Mouse (Mus musculus): Measurements from ENCODE around the gene Abca3. TPM values are rescaled to one million over a fixed set of nuclear protein-coding genes. Genes with fewer than 3 reads are reported as not detected.

Abca3 gene
- polyA plus RNA-seq, 1 experiment from 2014 or later = 30.4 TPM

DNA sequence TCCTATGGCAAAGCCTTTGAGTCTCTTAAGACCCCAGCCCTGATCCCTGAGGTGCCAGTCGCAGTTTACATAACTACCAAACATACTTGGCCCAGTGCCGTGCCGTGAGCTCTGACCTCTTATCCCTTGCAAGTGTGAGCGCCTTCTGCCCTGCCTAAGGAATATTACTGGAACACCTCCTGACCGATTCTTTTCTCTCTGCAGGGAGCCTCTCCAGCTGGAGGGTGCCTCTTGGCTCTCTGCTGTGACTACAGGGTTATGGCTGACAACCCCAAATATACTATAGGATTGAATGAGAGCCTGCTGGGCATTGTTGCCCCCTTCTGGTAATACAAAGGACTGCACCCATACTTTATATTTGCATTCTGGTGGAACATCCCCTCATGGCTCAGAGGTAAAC, 85.3 kb downstream of the Abca3 start:
- no peak for DNase-seq (ENCODE audit: low spot score)
- Histone ChIP-seq H3K27ac (ENCODE audit: low read depth, low read length) (no peak overlapping the region), H3K4me3 (ENCODE audit: low read depth, low read length) (no peak overlapping the region), H3K9me3 (ENCODE audit: control insufficient read depth, low read length) (no peaks in the 10 kb centered on the region), H3K27me3 (replicated peaks; ENCODE audit: control insufficient read depth, insufficient read depth, low read length) (no peaks in the 10 kb centered on the region), H3K4me1 (replicated peaks; ENCODE audit: control insufficient read depth, insufficient read depth, low read length) (no peaks in the 10 kb centered on the region), H3K9ac (ENCODE audit: low read depth, low read length) (no peak overlapping the region), H3K36me3 (ENCODE audit: control insufficient read depth, insufficient read depth, low read length) (peaks cover 30% of the 10 kb centered on the region), H3K4me2 (no peak overlapping the region)
- ATAC-seq (replicated peaks; ENCODE audit: low FRiP score) = peak; percentile 55
- 82% methylated on average over 5 of the region's 5 CpGs for WGBS

DNA sequence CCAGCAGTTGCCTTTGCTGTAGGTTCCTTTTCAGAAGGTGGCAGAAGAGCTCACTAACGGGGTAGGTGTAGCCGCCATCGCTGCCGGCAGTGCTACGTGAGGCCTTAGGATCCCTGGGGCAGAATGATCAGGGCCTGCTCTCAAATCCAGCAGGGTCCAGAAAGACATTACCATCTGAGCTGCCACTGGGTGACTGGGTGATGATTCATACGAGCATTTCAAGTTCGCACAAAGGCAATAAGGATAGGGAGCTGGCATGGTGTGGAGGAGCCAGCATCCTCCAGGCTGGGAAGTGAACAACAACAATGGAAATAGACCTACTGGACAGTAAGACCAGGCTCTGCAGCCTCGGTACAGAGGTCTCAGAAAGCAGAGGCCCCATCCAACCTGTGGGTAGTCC, 88.6 kb downstream of the Abca3 start:
- WGBS = 89% methylated on average over 8 of the region's 8 CpGs
- Histone ChIP-seq H3K4me3 (ENCODE audit: low read depth, low read length) (no peak overlapping the region), H3K36me3 (ENCODE audit: control insufficient read depth, insufficient read depth, low read length) (peaks cover 50% of the 10 kb centered on the region), H3K4me2 (no peak overlapping the region), H3K27me3 (replicated peaks; ENCODE audit: control insufficient read depth, insufficient read depth, low read length) (no peaks in the 10 kb centered on the region), H3K4me1 (replicated peaks; ENCODE audit: control insufficient read depth, insufficient read depth, low read length) (no peaks in the 10 kb centered on the region), H3K9me3 (ENCODE audit: control insufficient read depth, low read length) (no peaks in the 10 kb centered on the region), H3K27ac (ENCODE audit: low read depth, low read length) (no peak overlapping the region), H3K9ac (ENCODE audit: low read depth, low read length) (no peak overlapping the region)
- no peak for ATAC-seq (replicated peaks; ENCODE audit: low FRiP score)
- no peak for DNase-seq (ENCODE audit: low spot score)

DNA sequence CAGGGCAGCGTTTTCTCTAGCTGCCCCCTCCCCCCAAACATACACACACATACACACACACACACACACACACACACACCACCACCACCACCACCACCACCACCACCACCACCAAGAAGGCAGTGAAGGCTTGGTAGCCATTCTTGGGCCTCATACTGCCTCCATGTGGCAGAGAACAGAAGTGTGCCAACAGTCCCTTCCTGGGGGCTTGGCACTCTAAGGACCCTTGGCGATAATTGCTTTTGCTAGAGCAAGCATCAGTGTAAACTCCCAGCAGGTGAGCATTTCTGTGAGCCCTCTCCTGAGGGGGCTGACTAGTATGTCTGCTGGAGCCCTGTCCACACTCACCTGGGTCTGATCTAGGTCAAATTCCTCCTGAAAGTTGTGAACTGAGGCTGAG, 89.4 kb downstream of the Abca3 start:
- Histone ChIP-seq H3K27me3 (replicated peaks; ENCODE audit: control insufficient read depth, insufficient read depth, low read length) (no peaks in the 10 kb centered on the region), H3K4me1 (replicated peaks; ENCODE audit: control insufficient read depth, insufficient read depth, low read length) (no peaks in the 10 kb centered on the region), H3K9ac (ENCODE audit: low read depth, low read length) (no peak overlapping the region), H3K36me3 (ENCODE audit: control insufficient read depth, insufficient read depth, low read length) (peaks cover 55% of the 10 kb centered on the region), H3K9me3 (ENCODE audit: control insufficient read depth, low read length) (no peaks in the 10 kb centered on the region), H3K27ac (ENCODE audit: low read depth, low read length) (no peak overlapping the region), H3K4me3 (ENCODE audit: low read depth, low read length) (no peak overlapping the region), H3K4me2 (no peak overlapping the region)
- DNase-seq (ENCODE audit: low spot score) = no peak
- whole genome bisulfite sequencing = 58% methylated on average over 2 of the region's 2 CpGs
- no peak for ATAC-seq (replicated peaks; ENCODE audit: low FRiP score)

DNA sequence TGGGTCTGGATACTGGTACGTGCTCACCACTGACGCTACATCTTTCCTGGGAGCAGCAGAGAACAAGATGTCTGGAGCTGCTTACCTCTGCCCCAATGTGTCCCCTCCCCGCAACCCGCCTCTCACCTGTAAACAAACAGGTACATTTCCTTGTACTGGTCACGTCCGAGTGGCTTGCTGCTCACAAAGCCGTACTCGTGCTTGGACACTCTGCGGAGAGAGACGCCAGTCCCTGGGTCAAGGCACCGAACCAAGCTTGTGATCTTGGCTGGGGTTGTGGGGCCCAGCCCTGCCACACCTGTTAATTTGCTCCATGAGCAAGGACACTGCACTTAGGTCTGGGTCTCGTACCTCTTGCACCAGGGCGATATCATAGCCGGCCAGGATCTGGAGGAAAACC, 90.4 kb downstream of the Abca3 start:
- no peaks in the 10 kb centered on the region for H3K4me1 ChIP-seq (replicated peaks; ENCODE audit: control insufficient read depth, insufficient read depth, low read length)
- no peak overlapping the region for H3K4me2 ChIP-seq
- H3K9ac ChIP-seq (ENCODE audit: low read depth, low read length) = no peak overlapping the region
- H3K9me3 ChIP-seq (ENCODE audit: control insufficient read depth, low read length) = no peaks in the 10 kb centered on the region
- no peaks in the 10 kb centered on the region for H3K27me3 ChIP-seq (replicated peaks; ENCODE audit: control insufficient read depth, insufficient read depth, low read length)
- H3K27ac ChIP-seq (ENCODE audit: low read depth, low read length) = no peak overlapping the region
- DNase-seq (ENCODE audit: low spot score) (no peak), ATAC-seq (replicated peaks; ENCODE audit: low FRiP score) (no peak)
- H3K4me3 ChIP-seq (ENCODE audit: low read depth, low read length) = no peak overlapping the region
- WGBS = 83% methylated on average over 14 of the region's 14 CpGs
- peaks cover 59% of the 10 kb centered on the region for H3K36me3 ChIP-seq (ENCODE audit: control insufficient read depth, insufficient read depth, low read length)

DNA sequence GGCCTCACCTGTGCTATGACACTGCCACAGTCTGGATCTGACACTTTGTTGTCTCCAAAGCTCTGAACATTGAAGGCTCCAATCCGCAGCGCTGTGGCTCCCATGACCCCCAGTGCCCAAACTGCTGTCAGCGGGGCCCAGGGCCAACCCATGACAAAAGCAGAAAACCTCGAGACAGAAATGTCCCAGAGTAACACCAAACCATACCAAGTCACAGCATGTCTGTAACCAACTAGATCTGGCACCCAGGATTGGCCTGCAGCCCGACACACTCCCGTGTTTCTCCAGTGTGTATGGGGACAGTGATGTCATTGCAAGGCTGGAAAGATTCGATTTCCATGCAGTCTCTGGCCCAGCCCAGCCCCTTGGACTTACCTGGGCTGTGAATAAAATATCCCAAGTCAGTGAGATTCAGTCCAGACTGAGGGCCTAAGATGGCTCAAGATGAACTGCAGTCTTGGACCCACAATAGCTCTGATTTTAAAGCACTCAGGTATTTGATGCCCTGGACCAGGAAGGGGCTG, 90.9 kb downstream of the Abca3 start, which contains the start of gene Dnase1l2:
TSS of gene Dnase1l2 (minus strand) at position 474 of the 524 bp plus-strand sequence.
- Histone ChIP-seq H3K4me3 (ENCODE audit: low read depth, low read length) (no peak within 1 kb of the TSS), H3K9me3 (ENCODE audit: control insufficient read depth, low read length) (no peaks in the 10 kb centered on the region), H3K27ac (ENCODE audit: low read depth, low read length) (no peak within 1 kb of the TSS), H3K36me3 (ENCODE audit: control insufficient read depth, insufficient read depth, low read length) (peaks cover 56% of the 10 kb centered on the region), H3K4me1 (replicated peaks; ENCODE audit: control insufficient read depth, insufficient read depth, low read length) (no peaks in the 10 kb centered on the region), H3K27me3 (replicated peaks; ENCODE audit: control insufficient read depth, insufficient read depth, low read length) (no peaks in the 10 kb centered on the region), H3K4me2 (no peak within 1 kb of the TSS; the same call in 1 of the 2 replicates), H3K9ac (ENCODE audit: low read depth, low read length) (no peak within 1 kb of the TSS)
- 86% methylated on average over 7 of the region's 7 CpGs for WGBS
- no peak for ATAC-seq (replicated peaks; ENCODE audit: low FRiP score)
- DNase-seq (ENCODE audit: low spot score) = no peak

DNA sequence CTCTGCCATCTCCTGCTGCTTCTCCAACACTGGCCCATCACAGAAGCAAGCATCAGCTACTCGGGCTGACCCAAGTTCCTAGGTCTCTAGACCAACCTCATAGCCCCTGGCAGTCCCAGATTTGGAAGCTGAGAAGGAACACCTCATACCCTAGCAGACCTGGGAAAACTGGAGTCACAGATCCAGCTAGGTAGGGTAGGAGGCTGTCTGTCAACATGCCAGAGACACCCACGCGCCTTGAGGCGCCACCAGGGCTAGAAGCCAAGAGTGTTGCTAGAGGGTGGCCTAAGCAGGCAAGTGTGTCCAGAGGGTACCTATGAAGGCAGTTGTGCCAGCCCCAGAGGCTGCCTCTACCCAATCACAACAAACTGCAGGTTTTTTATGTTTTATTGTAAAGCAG, 91.7 kb downstream of the Abca3 start:
- Histone ChIP-seq H3K27ac (ENCODE audit: low read depth, low read length) (no peak overlapping the region), H3K4me3 (ENCODE audit: low read depth, low read length) (no peak overlapping the region), H3K36me3 (ENCODE audit: control insufficient read depth, insufficient read depth, low read length) (peaks cover 53% of the 10 kb centered on the region), H3K9me3 (ENCODE audit: control insufficient read depth, low read length) (no peaks in the 10 kb centered on the region), H3K4me2 (no peak overlapping the region; the same call in 1 of the 2 replicates), H3K9ac (ENCODE audit: low read depth, low read length) (no peak overlapping the region), H3K4me1 (replicated peaks; ENCODE audit: control insufficient read depth, insufficient read depth, low read length) (no peaks in the 10 kb centered on the region), H3K27me3 (replicated peaks; ENCODE audit: control insufficient read depth, insufficient read depth, low read length) (no peaks in the 10 kb centered on the region)
- WGBS = 88% methylated on average over 4 of the region's 4 CpGs
- no peak for ATAC-seq (replicated peaks; ENCODE audit: low FRiP score)
- DNase-seq (ENCODE audit: low spot score) = no peak

DNA sequence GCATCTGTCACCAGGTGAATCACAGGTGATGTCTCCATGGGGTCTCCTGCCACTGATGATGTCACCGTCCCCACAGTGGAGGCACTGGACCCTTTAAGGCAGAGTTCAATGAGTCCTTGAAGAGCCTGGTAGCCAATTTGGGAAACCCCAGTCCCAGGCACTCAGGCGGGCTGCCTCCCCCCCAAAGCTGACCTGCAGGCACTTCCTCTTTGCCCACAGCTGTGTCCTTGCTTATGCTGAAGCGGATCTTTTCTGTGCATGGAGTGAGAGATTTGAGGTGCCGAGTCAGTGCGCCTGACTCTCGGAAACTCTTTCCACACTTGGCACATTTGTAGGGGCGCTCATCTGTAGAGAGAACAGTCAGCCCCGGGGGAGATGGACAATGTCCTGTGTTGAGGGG, 94.8 kb downstream of the Abca3 start:
- 93% methylated on average over 8 of the region's 8 CpGs for WGBS
- H3K27me3 ChIP-seq (replicated peaks; ENCODE audit: control insufficient read depth, insufficient read depth, low read length) = no peaks in the 10 kb centered on the region
- no peak for ATAC-seq (replicated peaks; ENCODE audit: low FRiP score)

DNA sequence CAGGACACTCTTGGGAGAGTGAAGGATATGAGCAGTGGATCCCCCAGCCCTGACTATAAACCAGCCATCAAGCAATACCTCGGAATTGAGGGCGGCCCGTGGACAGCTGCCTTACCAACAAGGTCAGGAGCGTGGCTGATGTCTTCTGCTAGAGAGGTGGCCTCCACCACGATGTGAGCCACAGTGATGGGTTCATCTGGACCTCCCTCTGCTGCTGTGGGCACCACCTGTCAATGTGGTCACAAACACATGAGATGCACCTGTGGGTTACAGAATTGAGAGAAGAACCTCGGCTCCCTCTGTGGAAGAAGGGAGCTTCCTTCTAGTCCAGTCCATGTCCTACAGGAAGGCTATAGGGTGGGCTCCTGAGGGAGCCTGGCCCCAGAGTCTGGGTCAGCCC, 97.8 kb downstream of the Abca3 start:
- H3K4me2 ChIP-seq = no peak overlapping the region
- ATAC-seq (replicated peaks; ENCODE audit: low FRiP score) = no peak
- H3K9me3 ChIP-seq (ENCODE audit: control insufficient read depth, low read length) = no peaks in the 10 kb centered on the region
- whole genome bisulfite sequencing = 86% methylated on average over 6 of the region's 6 CpGs
- H3K36me3 ChIP-seq (ENCODE audit: control insufficient read depth, insufficient read depth, low read length) = peaks cover 46% of the 10 kb centered on the region
- no peak overlapping the region for H3K9ac ChIP-seq (ENCODE audit: low read depth, low read length)
- H3K4me3 ChIP-seq (ENCODE audit: low read depth, low read length) = no peak overlapping the region
- H3K27ac ChIP-seq (ENCODE audit: low read depth, low read length) = no peak overlapping the region
- H3K4me1 ChIP-seq (replicated peaks; ENCODE audit: control insufficient read depth, insufficient read depth, low read length) = peaks cover 11% of the 10 kb centered on the region
- H3K27me3 ChIP-seq (replicated peaks; ENCODE audit: control insufficient read depth, insufficient read depth, low read length) = no peaks in the 10 kb centered on the region
- DNase-seq (ENCODE audit: low spot score) = no peak

More for the DNA sequence above, 94.8 kb downstream of the Abca3 start:
- no peaks in the 10 kb centered on the region for H3K4me1 ChIP-seq (replicated peaks; ENCODE audit: control insufficient read depth, insufficient read depth, low read length)
- H3K9ac ChIP-seq (ENCODE audit: low read depth, low read length) = no peak overlapping the region
- no peak overlapping the region for H3K4me3 ChIP-seq (ENCODE audit: low read depth, low read length)
- no peak overlapping the region for H3K27ac ChIP-seq (ENCODE audit: low read depth, low read length)
- H3K36me3 ChIP-seq (ENCODE audit: control insufficient read depth, insufficient read depth, low read length) = peaks cover 59% of the 10 kb centered on the region
- no peak overlapping the region for H3K4me2 ChIP-seq
- H3K9me3 ChIP-seq (ENCODE audit: control insufficient read depth, low read length) = no peaks in the 10 kb centered on the region
- DNase-seq (ENCODE audit: low spot score) = no peak

DNA sequence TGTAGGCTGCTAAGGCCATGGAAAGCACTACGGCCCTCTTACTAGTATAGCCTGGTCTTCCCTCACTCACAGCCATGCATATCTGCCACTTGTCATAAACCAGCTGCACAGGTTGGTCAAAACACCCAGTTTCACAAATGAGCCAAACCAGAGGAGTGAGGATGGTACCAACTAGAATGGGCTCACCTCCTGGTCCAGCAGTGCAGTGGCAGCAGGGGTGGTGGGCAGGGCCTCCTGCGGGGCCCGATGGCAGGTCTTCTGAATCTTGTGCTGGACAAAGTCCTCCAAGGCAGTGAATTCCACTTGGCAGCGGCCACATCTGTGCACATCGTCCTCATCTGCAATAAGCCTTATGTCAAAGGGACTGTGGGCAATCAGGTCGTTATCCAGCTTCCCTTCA, 99.5 kb downstream of the Abca3 start:
- peaks cover 30% of the 10 kb centered on the region for H3K36me3 ChIP-seq (ENCODE audit: control insufficient read depth, insufficient read depth, low read length)
- no peak overlapping the region for H3K4me3 ChIP-seq (ENCODE audit: low read depth, low read length)
- no peak overlapping the region for H3K9ac ChIP-seq (ENCODE audit: low read depth, low read length)
- ATAC-seq (replicated peaks; ENCODE audit: low FRiP score) (no peak), DNase-seq (ENCODE audit: low spot score) (no peak)
- no peaks in the 10 kb centered on the region for H3K27me3 ChIP-seq (replicated peaks; ENCODE audit: control insufficient read depth, insufficient read depth, low read length)
- no peak overlapping the region for H3K4me2 ChIP-seq
- H3K9me3 ChIP-seq (ENCODE audit: control insufficient read depth, low read length) = no peaks in the 10 kb centered on the region
- 88% methylated on average over 6 of the region's 6 CpGs for WGBS
- H3K27ac ChIP-seq (ENCODE audit: low read depth, low read length) = no peak overlapping the region
- H3K4me1 ChIP-seq (replicated peaks; ENCODE audit: control insufficient read depth, insufficient read depth, low read length) = peaks cover 11% of the 10 kb centered on the region
